Mouse (Mus musculus): ENCODE data around the gene Il10rb. TPM values are rescaled to one million over a fixed set of nuclear protein-coding genes. Genes with fewer than 3 reads are reported as not detected.

The Il10rb gene
- polyA plus RNA-seq, 1 experiment from 2014 or later, result 52.3 TPM

DNA sequence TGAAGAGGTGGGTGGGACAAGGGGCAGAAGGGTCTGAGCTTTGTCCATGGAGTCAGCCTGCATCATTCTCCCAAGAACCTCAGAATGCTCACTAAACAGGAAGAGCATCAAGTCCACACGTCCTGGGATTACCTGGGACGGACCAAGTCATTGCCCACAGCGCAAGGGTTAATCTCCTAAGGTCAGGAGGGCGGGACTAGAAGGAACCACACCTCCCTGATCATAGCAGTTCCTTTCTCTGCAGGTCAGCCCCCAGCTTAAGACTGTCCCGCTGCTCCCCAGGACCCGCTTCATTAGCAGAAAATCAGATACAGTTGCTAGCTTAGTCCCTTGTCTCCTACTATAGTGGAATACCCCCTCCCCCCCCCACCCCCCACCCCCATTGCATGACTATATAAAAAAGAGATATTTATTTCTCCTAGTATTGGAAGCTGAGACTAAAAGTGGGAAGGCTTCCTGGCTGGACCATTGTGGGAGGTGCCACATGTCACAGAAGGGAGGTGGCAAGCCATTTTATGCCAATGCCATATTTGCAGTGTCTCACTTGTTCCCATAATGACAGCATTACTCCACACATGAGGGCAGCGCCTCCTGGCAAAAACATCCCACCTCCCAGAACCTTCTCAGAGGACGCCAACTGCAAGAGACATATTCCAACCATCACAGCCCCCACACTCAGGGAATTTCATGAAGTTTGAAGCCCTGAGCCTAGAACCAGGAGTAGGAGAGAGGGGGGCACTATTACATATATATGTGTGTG, 10.2 kb upstream of the Il10rb start:
- H3K4me2 ChIP-seq (replicated peaks; ENCODE audit: low read depth), result no peak overlapping the region
- H3K27me3 ChIP-seq (ENCODE audit: control insufficient read depth, insufficient read depth, low read length), result no peaks in the 10 kb centered on the region
- ATAC-seq (ENCODE audit: low FRiP score, low TSS enrichment) (no peak), DNase-seq (ENCODE audit: low spot score) (no peak)
- TF ChIP-seq EP300 (optimal IDR thresholded peaks at IDR 0.05), result no peak
- no peak for TF ChIP-seq CTCF (IDR thresholded peaks at IDR 0.05; ENCODE audit: low read depth)
- 64% methylated on average over 8 of the region's 8 CpGs for WGBS
- H3K9ac ChIP-seq (ENCODE audit: low read length), result no peak overlapping the region
- no peak overlapping the region for H3K4me3 ChIP-seq (ENCODE audit: low read depth, low read length)
- H3K4me1 ChIP-seq (replicated peaks; ENCODE audit: control insufficient read depth, insufficient read depth), result no peaks in the 10 kb centered on the region
- H3K9me3 ChIP-seq (ENCODE audit: control insufficient read depth, low read length), result no peaks in the 10 kb centered on the region
- peaks cover 6% of the 10 kb centered on the region for H3K36me3 ChIP-seq (ENCODE audit: control insufficient read depth, insufficient read depth, low read length)
- H3K27ac ChIP-seq (replicated peaks), result no peak overlapping the region

GRCm38 (mm10) chr16:91396844-91397537, 9.0 kb upstream of the Il10rb start:
- WGBS, result 77% methylated on average over 10 of the region's 10 CpGs
- TF ChIP-seq EP300 (optimal IDR thresholded peaks at IDR 0.05), result no peak
- TF ChIP-seq CTCF (IDR thresholded peaks at IDR 0.05; ENCODE audit: low read depth), result no peak
- ATAC-seq (ENCODE audit: low FRiP score, low TSS enrichment), result no peak

GRCm38 (mm10) chr16:91398030-91398429, 7.9 kb upstream of the Il10rb start:
- Histone ChIP-seq H3K27me3 (ENCODE audit: control insufficient read depth, insufficient read depth, low read length) (no peaks in the 10 kb centered on the region), H3K9me3 (ENCODE audit: control insufficient read depth, low read length) (no peaks in the 10 kb centered on the region), H3K36me3 (ENCODE audit: control insufficient read depth, insufficient read depth, low read length) (peaks cover 2% of the 10 kb centered on the region; the same call in 1 of the 2 replicates), H3K27ac (replicated peaks) (no peak overlapping the region), H3K9ac (ENCODE audit: low read length) (no peak overlapping the region), H3K4me1 (replicated peaks; ENCODE audit: control insufficient read depth, insufficient read depth) (no peaks in the 10 kb centered on the region), H3K4me3 (ENCODE audit: low read depth, low read length) (no peak overlapping the region), H3K4me2 (replicated peaks; ENCODE audit: low read depth) (no peak overlapping the region)
- TF ChIP-seq CTCF (IDR thresholded peaks at IDR 0.05; ENCODE audit: low read depth), result no peak
- no peak for TF ChIP-seq EP300 (optimal IDR thresholded peaks at IDR 0.05)
- no peak; the same call in 1 of the 2 replicates for ATAC-seq (ENCODE audit: low FRiP score, low TSS enrichment)
- 80% methylated on average over 12 of the region's 12 CpGs for WGBS
- no peak for DNase-seq (ENCODE audit: low spot score)

More at GRCm38 (mm10) chr16:91396844-91397537, 9.0 kb upstream of the Il10rb start:
- peaks cover 6% of the 10 kb centered on the region for H3K36me3 ChIP-seq (ENCODE audit: control insufficient read depth, insufficient read depth, low read length)
- no peak overlapping the region for H3K9ac ChIP-seq (ENCODE audit: low read length)
- H3K4me1 ChIP-seq (replicated peaks; ENCODE audit: control insufficient read depth, insufficient read depth), result no peaks in the 10 kb centered on the region
- H3K27me3 ChIP-seq (ENCODE audit: control insufficient read depth, insufficient read depth, low read length), result no peaks in the 10 kb centered on the region
- no peaks in the 10 kb centered on the region for H3K9me3 ChIP-seq (ENCODE audit: control insufficient read depth, low read length)
- no peak for DNase-seq (ENCODE audit: low spot score)
- no peak overlapping the region for H3K4me3 ChIP-seq (ENCODE audit: low read depth, low read length)
- H3K4me2 ChIP-seq (replicated peaks; ENCODE audit: low read depth), result no peak overlapping the region
- no peak overlapping the region for H3K27ac ChIP-seq (replicated peaks)

GRCm38 (mm10) chr16:91398944-91399343, 7.0 kb upstream of the Il10rb start:
- WGBS, result 91% methylated on average over 7 of the region's 7 CpGs

GRCm38 (mm10) chr16:91401569-91402165, 4.3 kb upstream of the Il10rb start:
- no peaks in the 10 kb centered on the region for H3K9me3 ChIP-seq (ENCODE audit: control insufficient read depth, low read length)
- TF ChIP-seq EP300 (optimal IDR thresholded peaks at IDR 0.05), result no peak
- no peak for TF ChIP-seq CTCF (IDR thresholded peaks at IDR 0.05; ENCODE audit: low read depth)
- no peak overlapping the region for H3K9ac ChIP-seq (ENCODE audit: low read length)
- no peaks in the 10 kb centered on the region for H3K27me3 ChIP-seq (ENCODE audit: control insufficient read depth, insufficient read depth, low read length)
- DNase-seq (ENCODE audit: low spot score) (no peak), ATAC-seq (ENCODE audit: low FRiP score, low TSS enrichment) (no peak)
- no peak overlapping the region for H3K4me2 ChIP-seq (replicated peaks; ENCODE audit: low read depth)
- peak overlapping the region; percentile 36; the same call in 1 of the 2 replicates for H3K27ac ChIP-seq (replicated peaks)
- no peaks in the 10 kb centered on the region for H3K4me1 ChIP-seq (replicated peaks; ENCODE audit: control insufficient read depth, insufficient read depth)
- H3K36me3 ChIP-seq (ENCODE audit: control insufficient read depth, insufficient read depth, low read length), result no peaks in the 10 kb centered on the region
- 60% methylated on average over 6 of the region's 6 CpGs for WGBS
- no peak overlapping the region for H3K4me3 ChIP-seq (ENCODE audit: low read depth, low read length)

More at GRCm38 (mm10) chr16:91398944-91399343, 7.0 kb upstream of the Il10rb start:
- Histone ChIP-seq H3K36me3 (ENCODE audit: control insufficient read depth, insufficient read depth, low read length) (no peaks in the 10 kb centered on the region), H3K4me1 (replicated peaks; ENCODE audit: control insufficient read depth, insufficient read depth) (no peaks in the 10 kb centered on the region), H3K27me3 (ENCODE audit: control insufficient read depth, insufficient read depth, low read length) (no peaks in the 10 kb centered on the region), H3K9me3 (ENCODE audit: control insufficient read depth, low read length) (no peaks in the 10 kb centered on the region), H3K27ac (replicated peaks) (no peak overlapping the region), H3K9ac (ENCODE audit: low read length) (no peak overlapping the region), H3K4me3 (ENCODE audit: low read depth, low read length) (no peak overlapping the region), H3K4me2 (replicated peaks; ENCODE audit: low read depth) (no peak overlapping the region)
- ATAC-seq (ENCODE audit: low FRiP score, low TSS enrichment) (no peak), DNase-seq (ENCODE audit: low spot score) (no peak)
- TF ChIP-seq EP300 (optimal IDR thresholded peaks at IDR 0.05) (no peak), CTCF (IDR thresholded peaks at IDR 0.05; ENCODE audit: low read depth) (no peak)
